Mouse (Mus musculus): ENCODE data around the gene Grem2. TPM values are rescaled to one million over a fixed set of nuclear protein-coding genes. Genes with fewer than 3 reads are reported as not detected.

The Grem2 gene
- polyA plus RNA-seq (2012; rRNA removed) = 10.5 and 11.9 TPM in 2 replicates

DNA sequence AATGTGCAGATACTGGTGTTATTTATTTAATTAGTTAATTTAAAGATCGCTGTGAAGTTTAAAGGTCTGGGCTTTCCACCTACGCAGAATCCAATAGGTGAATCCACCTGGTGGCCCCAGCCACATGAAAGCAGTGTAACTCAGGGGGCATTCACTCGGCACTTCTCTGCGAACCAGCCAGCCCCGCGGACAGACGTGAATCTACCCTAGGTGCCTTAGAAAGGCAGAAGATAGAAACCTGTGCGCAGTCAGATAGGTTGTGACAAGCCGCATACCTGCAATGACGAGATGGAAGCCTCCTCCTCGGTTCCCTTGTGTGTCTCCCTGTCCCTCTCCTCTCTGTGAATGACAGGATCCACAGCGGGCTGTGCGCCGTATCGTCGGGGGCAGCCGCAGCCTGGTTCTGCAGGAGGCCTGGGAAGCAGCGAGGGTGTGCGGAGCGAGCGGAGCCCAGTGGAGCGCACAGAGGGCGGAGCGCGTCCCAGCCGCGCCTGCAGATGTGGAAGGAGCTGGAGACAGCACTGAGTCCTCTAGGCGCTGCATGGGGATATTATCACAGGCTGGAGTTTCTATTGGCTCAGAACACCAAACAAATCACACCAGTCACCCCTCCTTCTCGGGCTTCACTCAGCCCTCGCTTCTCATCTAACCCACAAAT is at the start of gene Grem2:
TSS of gene Grem2 (minus strand) at position 522 of the 658 bp plus-strand sequence.
- Histone ChIP-seq H3K4me3 (ENCODE audit: insufficient read depth, low read length) (peak within 1 kb of the TSS; percentile 67), H3K4me1 (ENCODE audit: control insufficient read depth, insufficient read depth, low read length) (no peaks in the 10 kb centered on the region), H3K27ac (ENCODE audit: insufficient read depth, low read length) (no peak within 1 kb of the TSS)
- TF ChIP-seq POLR2A (IDR thresholded peaks at IDR 0.05; ENCODE audit: extremely low read depth, insufficient read depth, low read length) = peak; percentile 90
- TF ChIP-seq CTCF (IDR thresholded peaks at IDR 0.05; ENCODE audit: extremely low read depth, insufficient read depth, low read length) = no peak

DNA sequence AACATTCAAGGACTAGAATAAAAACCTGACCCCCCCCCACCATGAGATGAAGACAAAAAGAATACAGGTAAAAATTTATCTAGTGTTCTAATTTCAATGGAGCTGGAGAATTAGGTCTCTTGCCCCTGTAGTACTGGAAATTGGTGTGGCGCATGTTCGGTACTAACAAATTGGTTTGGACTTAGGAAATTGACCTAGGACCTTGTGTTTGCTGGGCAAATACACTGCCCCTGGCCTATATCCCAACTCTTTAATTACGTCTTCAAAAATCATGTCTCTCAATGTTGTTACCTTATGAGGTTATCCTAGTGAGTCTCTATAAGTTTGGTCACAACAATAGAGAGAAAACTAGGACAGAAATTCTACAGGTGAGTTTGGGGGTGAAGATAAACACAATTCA is 38.2 kb upstream of the Grem2 start:
- Histone ChIP-seq H3K27ac (ENCODE audit: insufficient read depth, low read length) (no peak overlapping the region), H3K4me3 (ENCODE audit: insufficient read depth, low read length) (no peak overlapping the region), H3K4me1 (ENCODE audit: control insufficient read depth, insufficient read depth, low read length) (no peaks in the 10 kb centered on the region)
- TF ChIP-seq CTCF (IDR thresholded peaks at IDR 0.05; ENCODE audit: extremely low read depth, insufficient read depth, low read length) (no peak), POLR2A (IDR thresholded peaks at IDR 0.05; ENCODE audit: extremely low read depth, insufficient read depth, low read length) (no peak)

DNA sequence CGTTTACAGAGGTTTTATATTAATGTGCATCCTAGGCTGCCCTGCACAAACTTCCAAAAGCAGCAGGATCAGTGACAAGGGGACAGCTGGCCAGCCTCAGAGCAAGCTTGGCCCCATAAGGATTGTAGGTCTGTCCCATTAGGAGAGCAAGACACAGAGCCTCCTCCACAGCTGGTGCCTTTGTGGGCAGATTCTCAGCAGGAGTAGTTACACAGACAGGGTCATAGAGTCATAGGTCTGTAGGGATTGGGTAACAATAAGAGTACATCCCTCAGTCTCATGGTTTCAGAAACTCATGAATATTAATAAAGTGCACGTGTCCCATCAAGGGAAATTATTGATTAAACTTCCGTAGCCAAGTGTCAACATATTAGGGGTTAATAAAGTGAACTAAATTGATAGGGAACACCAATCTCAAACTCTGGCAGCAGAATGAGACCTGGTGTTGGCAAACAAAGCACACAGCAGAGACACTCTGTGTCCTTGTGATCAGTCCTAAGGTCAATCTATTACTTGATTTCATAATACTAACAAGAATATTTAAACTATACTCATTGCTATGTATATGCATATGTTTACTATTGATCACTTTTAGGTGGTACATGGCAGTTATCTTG is 9.5 kb upstream of the Grem2 start:
- Histone ChIP-seq H3K4me3 (ENCODE audit: insufficient read depth, low read length) (no peak overlapping the region), H3K27ac (ENCODE audit: insufficient read depth, low read length) (no peak overlapping the region), H3K4me1 (ENCODE audit: control insufficient read depth, insufficient read depth, low read length) (no peaks in the 10 kb centered on the region)
- TF ChIP-seq POLR2A (IDR thresholded peaks at IDR 0.05; ENCODE audit: extremely low read depth, insufficient read depth, low read length) (no peak), CTCF (IDR thresholded peaks at IDR 0.05; ENCODE audit: extremely low read depth, insufficient read depth, low read length) (no peak)

DNA sequence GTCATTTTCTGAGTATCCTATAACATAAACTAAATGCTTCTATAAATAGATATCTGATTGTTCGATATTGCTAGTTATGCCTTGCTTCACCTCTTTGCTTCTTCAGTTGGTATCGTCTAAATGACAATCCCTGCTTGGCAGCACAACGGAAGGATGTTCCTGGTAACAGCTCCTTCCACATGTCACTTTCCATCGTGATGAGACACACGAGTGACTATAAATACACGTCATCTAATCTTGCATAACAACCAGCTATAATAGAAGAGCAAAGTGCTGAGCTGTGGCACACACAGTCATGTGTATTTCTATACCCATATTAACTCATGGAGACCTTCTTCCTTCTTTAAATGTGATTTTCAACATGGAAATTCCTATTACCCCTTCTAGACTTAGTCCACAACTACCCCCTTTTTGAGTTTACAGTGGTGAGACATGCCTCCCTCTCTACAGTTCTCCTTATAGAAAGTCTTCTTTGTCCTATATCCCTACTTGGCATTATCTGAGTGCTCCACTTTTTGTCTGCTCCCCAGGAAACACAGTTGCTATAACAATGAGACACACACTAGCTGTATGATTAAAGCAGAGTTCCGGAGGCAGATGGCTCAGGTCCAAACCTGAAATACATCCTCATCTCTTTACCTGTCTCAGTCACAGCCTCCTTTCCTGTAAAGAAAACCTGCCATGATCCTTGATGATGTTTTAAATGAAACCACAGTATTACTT is 8.0 kb upstream of the Grem2 start:
- no peak for TF ChIP-seq POLR2A (IDR thresholded peaks at IDR 0.05; ENCODE audit: extremely low read depth, insufficient read depth, low read length)
- TF ChIP-seq CTCF (IDR thresholded peaks at IDR 0.05; ENCODE audit: extremely low read depth, insufficient read depth, low read length) = no peak
- H3K4me1 ChIP-seq (ENCODE audit: control insufficient read depth, insufficient read depth, low read length) = no peaks in the 10 kb centered on the region
- no peak overlapping the region for H3K4me3 ChIP-seq (ENCODE audit: insufficient read depth, low read length)
- H3K27ac ChIP-seq (ENCODE audit: insufficient read depth, low read length) = no peak overlapping the region

DNA sequence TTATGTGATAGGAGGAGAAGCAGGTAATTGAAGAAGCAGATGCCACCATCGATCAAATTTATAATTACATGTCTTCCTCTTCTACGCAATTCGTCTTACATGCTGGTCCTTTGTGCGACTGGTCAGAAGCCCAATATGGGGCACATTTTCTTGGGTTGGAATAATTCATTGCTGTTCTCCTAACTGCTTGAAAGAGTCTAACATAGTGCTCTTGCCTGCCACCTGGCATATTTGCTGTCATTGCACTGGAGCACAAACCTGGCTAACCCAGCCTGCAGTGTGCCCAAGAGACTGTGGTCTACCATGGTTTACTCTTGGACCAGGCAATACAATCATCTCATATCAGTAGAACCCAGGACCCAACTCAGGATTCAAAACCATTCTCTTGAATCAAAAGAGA is 2.7 kb downstream of the Grem2 start:
- TF ChIP-seq CTCF (IDR thresholded peaks at IDR 0.05; ENCODE audit: extremely low read depth, insufficient read depth, low read length) (peak; percentile 22; the same call in 1 of the 2 replicates), POLR2A (IDR thresholded peaks at IDR 0.05; ENCODE audit: extremely low read depth, insufficient read depth, low read length) (no peak)
- Histone ChIP-seq H3K27ac (ENCODE audit: insufficient read depth, low read length) (no peak overlapping the region), H3K4me1 (ENCODE audit: control insufficient read depth, insufficient read depth, low read length) (no peaks in the 10 kb centered on the region), H3K4me3 (ENCODE audit: insufficient read depth, low read length) (no peak overlapping the region)

DNA sequence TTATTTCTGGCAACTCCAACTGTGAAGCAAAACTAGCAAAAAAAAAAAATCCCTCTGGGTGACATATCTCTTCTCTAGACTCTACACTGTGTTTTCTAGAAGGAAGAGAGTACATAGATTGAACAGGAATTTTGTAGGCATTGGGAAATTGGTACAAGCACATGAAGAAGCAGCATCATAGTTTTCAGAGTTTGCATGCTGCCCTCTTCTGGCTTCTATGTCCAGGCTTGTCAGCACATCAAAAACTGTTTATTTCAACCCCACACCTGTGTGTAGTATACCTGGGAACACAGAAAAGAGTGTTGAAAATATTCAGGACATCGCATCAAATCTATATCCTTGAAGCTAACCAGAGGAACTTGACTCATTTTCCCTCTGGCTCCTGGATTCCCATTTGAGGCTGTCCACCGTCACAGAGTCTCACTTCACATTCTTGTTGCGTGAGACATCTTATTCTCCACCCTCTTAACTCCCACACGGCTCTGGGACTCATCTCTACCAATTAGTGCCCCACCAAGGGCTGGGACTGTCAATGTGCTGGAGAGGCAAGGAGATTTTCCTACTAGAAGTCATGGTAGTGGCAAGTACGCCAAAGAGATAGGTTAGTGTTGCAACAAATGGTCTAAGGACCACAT is 3.3 kb downstream of the Grem2 start:
- no peak for TF ChIP-seq POLR2A (IDR thresholded peaks at IDR 0.05; ENCODE audit: extremely low read depth, insufficient read depth, low read length)
- TF ChIP-seq CTCF (IDR thresholded peaks at IDR 0.05; ENCODE audit: extremely low read depth, insufficient read depth, low read length) = peak; percentile 22; the same call in 1 of the 2 replicates
- Histone ChIP-seq H3K27ac (ENCODE audit: insufficient read depth, low read length) (no peak overlapping the region), H3K4me3 (ENCODE audit: insufficient read depth, low read length) (no peak overlapping the region), H3K4me1 (ENCODE audit: control insufficient read depth, insufficient read depth, low read length) (no peaks in the 10 kb centered on the region)

DNA sequence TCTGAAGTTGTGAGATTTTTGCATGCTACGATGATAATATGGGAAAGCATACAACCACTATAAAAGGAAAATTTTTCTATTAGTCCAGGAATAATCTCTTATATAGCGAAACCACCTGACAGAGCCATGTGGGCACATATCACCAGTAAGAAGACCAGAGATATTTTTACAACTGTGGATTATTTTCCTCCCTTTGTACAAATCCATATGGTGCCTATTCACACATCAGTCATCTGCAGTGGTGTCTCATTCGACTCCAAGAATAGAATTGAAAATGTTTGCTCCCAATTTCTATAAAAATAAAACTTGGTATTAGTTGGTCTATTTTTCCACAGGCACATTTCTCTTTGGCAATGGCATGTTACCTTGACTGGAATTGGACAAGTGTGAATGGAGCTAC is 11.8 kb downstream of the Grem2 start:
- peaks cover 2% of the 10 kb centered on the region; the same call in 1 of the 2 replicates for H3K4me1 ChIP-seq (ENCODE audit: control insufficient read depth, insufficient read depth, low read length)
- no peak for TF ChIP-seq CTCF (IDR thresholded peaks at IDR 0.05; ENCODE audit: extremely low read depth, insufficient read depth, low read length)
- TF ChIP-seq POLR2A (IDR thresholded peaks at IDR 0.05; ENCODE audit: extremely low read depth, insufficient read depth, low read length) = no peak
- no peak overlapping the region for H3K4me3 ChIP-seq (ENCODE audit: insufficient read depth, low read length)
- H3K27ac ChIP-seq (ENCODE audit: insufficient read depth, low read length) = no peak overlapping the region

DNA sequence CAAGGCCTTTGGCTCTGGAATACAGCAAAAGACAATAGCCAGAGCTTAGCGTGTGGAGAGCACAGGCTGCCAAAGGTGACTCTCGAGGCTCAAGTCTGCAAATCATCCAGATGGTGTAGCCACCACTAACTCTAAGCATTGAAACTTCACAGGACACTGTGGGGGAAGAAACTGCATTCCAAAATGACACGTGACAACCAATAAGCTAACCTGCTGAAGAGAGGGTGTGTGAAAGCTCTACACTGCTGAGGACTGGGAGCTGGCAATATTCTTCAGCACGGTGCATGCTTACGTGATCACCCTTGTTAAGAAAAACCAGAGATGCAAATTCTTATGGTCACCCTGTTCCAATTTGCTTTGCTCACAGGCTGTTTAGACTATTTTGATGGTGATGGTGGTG is 13.4 kb downstream of the Grem2 start:
- no peak overlapping the region for H3K4me3 ChIP-seq (ENCODE audit: insufficient read depth, low read length)
- TF ChIP-seq CTCF (IDR thresholded peaks at IDR 0.05; ENCODE audit: extremely low read depth, insufficient read depth, low read length) (no peak), POLR2A (IDR thresholded peaks at IDR 0.05; ENCODE audit: extremely low read depth, insufficient read depth, low read length) (no peak)
- H3K4me1 ChIP-seq (ENCODE audit: control insufficient read depth, insufficient read depth, low read length) = peaks cover 2% of the 10 kb centered on the region; the same call in 1 of the 2 replicates
- H3K27ac ChIP-seq (ENCODE audit: insufficient read depth, low read length) = no peak overlapping the region

DNA sequence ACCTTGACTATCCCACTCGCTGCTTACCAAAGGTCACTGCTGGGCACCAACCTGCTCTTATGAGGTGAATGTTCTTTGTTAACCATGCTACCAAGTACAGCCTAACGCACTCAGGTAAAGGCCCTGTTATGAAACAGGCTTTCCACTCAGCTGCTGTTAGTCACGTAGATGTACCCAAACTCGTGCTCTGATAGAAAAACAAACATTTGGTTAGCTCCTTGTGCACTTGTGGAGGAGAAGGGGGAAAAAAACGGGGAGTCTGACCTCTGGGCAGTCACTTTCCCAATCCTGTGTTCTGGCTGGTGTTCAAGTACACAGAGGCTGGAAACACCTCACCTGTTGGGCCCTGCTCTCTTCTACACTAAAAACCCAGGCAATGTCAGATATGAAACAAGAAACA is 14.0 kb downstream of the Grem2 start:
- Histone ChIP-seq H3K4me3 (ENCODE audit: insufficient read depth, low read length) (no peak overlapping the region), H3K4me1 (ENCODE audit: control insufficient read depth, insufficient read depth, low read length) (peaks cover 2% of the 10 kb centered on the region; the same call in 1 of the 2 replicates), H3K27ac (ENCODE audit: insufficient read depth, low read length) (no peak overlapping the region)
- TF ChIP-seq CTCF (IDR thresholded peaks at IDR 0.05; ENCODE audit: extremely low read depth, insufficient read depth, low read length) (no peak), POLR2A (IDR thresholded peaks at IDR 0.05; ENCODE audit: extremely low read depth, insufficient read depth, low read length) (no peak)
